Mouse (Mus musculus) layer of hippocampus, postnatal 10 days (tissue): ENCODE data around the gene Alg14. TPM values are rescaled to one million over a fixed set of nuclear protein-coding genes. Genes with fewer than 3 reads are reported as not detected.

Source experiments
- DNase-seq, 2 experiments: peaks; one replicate each; pipeline ENCODE4 v3.0.0; 2021; ENCODE audit warnings: low spot score in 2 of 2
- total RNA-seq, 2 experiments: library from RNA; stranded (reverse); gene quantifications; 2 replicates each; pipeline ENCODE4 v1.2.3; 2021

Gene Alg14
- total RNA-seq, 2 experiments from 2014 or later: 17.7 to 27.3 TPM

DNA sequence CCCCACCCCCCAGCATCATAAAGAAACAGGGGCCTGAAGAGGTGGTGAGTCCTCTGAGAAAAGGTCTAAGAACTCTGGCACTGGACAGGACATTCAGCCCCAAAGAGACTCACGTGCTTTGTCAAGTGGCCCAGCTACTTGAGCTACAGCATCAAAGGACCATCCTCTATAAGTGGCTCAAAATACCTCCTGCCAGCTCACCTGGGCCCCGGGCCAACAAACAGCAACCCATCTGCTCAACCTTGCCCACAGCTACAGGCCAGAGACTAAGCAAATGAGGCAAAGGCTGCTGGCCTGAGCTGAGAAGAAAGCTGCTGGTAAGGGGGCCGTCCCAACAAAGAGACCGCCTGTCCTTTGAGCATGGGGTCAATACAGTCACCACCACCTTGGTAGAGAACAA, 14.0 kb upstream of the Alg14 start:
- no peak for DNase-seq

GRCm38 (mm10) chr3:121279679-121280078, 11.9 kb upstream of the Alg14 start:
- DNase-seq: no peak

DNA sequence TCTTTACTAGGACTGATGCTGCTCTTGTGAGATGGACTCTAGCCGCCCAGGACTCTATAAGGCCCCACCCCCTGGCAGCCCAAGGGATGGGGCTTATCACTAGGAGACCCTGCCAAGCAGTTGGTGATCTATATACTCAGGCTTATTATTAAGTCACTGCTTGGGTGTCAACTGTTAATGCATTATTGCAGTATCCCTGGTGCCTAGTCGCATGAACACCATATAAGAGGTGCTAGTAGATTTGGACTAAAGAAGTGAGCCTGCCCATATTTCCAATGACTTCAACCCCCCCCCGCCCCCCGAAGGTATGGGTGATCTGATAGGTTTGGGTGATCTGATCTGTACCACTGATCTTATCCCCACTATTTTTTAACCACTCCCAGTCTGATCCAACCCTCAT, 8.6 kb upstream of the Alg14 start, which contains the start of gene Tmem56:
Gene Tmem56 (minus strand): TSS at position 101 of the 400 bp plus-strand sequence.
- no peak for DNase-seq

GRCm38 (mm10) chr3:121285219-121285618, 6.4 kb upstream of the Alg14 start:
- DNase-seq: no peak

- no peak for DNase-seq
These were observed 4.4 kb upstream of the Alg14 start for GRCm38 (mm10) chr3:121287151-121287550.

GRCm38 (mm10) chr3:121290681-121291080, 892 bp upstream of the Alg14 start:
- DNase-seq: no peak

DNA sequence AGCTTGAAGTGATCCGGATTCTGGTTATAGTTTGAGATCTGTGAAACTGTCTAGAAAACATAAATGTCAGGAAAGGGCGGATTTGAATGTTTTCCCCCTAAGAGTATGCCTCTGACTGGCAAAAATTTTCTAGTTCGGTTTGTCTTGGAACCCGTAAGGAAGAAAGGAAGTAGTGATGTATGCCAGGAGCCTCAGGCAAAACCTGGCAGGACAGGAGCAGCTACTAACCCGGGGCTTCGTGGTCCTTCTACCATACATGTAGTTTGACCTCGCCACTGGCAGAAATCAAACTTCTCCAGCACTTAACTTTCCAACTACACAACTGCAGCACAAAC, 381 bp upstream of the Alg14 start:
- no peak for DNase-seq

GRCm38 (mm10) chr3:121294200-121294599, 2.6 kb downstream of the Alg14 start:
- no peak for DNase-seq

GRCm38 (mm10) chr3:121306641-121307040, 15.1 kb downstream of the Alg14 start:
- DNase-seq: no peak

- peak; percentile 80 to 82 for DNase-seq
These were observed 16.1 kb downstream of the Alg14 start for GRCm38 (mm10) chr3:121307532-121308234.

GRCm38 (mm10) chr3:121308935-121309334, 17.4 kb downstream of the Alg14 start:
- DNase-seq: no peak

- no peak for DNase-seq
These were observed 17.9 kb downstream of the Alg14 start for GRCm38 (mm10) chr3:121309429-121309828.

- no peak for DNase-seq
These were observed 18.5 kb downstream of the Alg14 start for GRCm38 (mm10) chr3:121309896-121310714.

- DNase-seq: no peak
These were observed 20.9 kb downstream of the Alg14 start for GRCm38 (mm10) chr3:121312426-121312825.

DNA sequence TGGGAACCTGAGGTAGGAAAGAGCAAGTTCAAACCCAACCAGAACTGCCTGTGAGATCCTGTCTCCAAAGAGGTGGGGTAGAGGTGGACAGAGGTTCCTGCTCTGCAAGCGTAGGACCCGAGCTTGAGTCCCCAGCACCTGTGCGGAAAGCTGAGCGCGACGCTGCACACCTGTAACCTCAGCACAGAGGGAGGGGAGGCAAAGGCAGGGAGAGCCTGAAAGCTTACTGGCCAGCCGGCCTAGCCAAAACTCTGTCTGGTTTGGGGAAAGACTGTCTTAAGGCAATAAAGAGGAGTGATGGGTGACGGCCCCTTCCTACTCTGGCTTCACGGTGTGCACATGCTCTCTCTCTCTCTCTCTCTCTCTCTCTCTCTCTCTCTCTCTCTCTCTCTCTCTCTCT, 21.4 kb downstream of the Alg14 start:
- no peak for DNase-seq

DNA sequence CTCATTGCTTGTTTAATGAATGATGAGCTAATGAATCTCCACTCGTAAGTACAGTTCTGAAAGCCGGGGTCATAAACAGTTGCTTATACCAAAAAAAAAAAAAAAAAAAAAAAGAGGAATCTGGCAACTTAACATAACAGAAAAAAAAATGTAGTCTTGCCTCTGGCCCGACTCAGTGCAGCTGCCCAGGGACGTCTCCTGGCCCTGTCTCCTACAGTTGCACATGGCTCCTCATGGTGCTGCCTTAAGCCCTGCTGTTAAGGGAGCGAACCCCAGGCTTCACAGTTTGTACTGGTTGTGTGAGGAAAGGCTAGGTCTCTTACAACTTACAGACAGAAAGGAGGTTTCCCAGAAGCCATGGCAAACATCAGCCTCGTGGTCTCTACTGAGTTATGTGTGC, 22.6 kb downstream of the Alg14 start:
- DNase-seq: no peak

GRCm38 (mm10) chr3:121315498-121315897, 23.9 kb downstream of the Alg14 start:
- no peak for DNase-seq

GRCm38 (mm10) chr3:121319906-121320305, 28.3 kb downstream of the Alg14 start:
- DNase-seq: no peak

GRCm38 (mm10) chr3:121320896-121321295, 29.3 kb downstream of the Alg14 start:
- DNase-seq: no peak

- DNase-seq: no peak
These were observed 31.8 kb downstream of the Alg14 start for GRCm38 (mm10) chr3:121323371-121323770.

GRCm38 (mm10) chr3:121327406-121327805, 35.8 kb downstream of the Alg14 start:
- no peak for DNase-seq

GRCm38 (mm10) chr3:121329647-121330046, 38.1 kb downstream of the Alg14 start:
- DNase-seq: no peak

- DNase-seq: no peak
These were observed 38.7 kb downstream of the Alg14 start for GRCm38 (mm10) chr3:121330244-121330646.
